Comparison of ENCODE assay signal across 8 mouse cellular contexts in the genomic region with DNA sequence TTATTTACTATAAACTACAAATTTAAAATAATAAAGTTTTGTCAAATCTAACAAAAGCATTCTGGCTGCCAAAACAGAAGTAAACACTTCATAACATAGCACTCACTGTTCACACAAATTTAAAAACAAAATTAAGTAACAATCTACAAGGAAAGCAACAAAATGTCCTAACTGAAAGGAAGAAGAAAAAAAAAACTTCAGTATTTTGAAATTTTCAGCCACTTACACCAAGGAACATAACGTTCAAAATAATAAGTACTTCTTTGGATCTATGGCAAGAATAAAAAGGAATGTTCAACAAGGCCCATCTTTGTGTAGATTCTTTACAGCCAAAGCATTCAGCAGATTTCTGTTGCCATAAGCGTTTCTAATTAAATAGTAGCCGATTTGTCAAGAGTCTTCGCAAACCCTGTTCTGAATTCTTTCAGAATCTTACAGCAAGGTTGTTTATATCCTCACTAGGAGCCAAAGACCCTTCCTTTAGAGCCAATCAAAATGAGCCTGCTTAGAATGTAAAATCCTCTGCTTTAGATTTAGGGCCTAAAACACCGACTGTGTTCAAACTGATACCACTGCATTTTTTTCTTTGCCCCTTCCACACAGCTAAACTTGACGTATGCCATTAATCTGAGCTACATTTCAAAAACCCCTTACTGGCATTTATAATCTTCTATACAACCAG. TPM values are rescaled to one million over a fixed set of nuclear protein-coding genes. Genes with fewer than 3 reads are reported as not detected.
DNase-seq lines count a peak whose midpoint lies in the region; ATAC-seq and TF ChIP-seq lines count a peak whose summit lies in the region.

No protein-coding gene starts in this region.

- H3K4me1 ChIP-seq in heart, embryonic 11.5 days (ENCODE audit: control insufficient read depth, insufficient read depth, low read length) = peaks cover 20% of the 10 kb centered on the region
- H3K4me1 ChIP-seq in G1E (ENCODE audit: insufficient read depth, low read depth, low read length) = peaks cover 48% of the 10 kb centered on the region
- H3K4me1 ChIP-seq in forebrain, postnatal 0 days (ENCODE audit: insufficient read depth) = peaks cover 14% of the 10 kb centered on the region
- H3K4me1 ChIP-seq in liver, postnatal 0 days (ENCODE audit: insufficient read depth) = peaks cover 27% of the 10 kb centered on the region

- no peak for ATAC-seq in heart, embryonic 11.5 days (replicated peaks; ENCODE audit: insufficient number of reproducible peaks, low FRiP score, low TSS enrichment)
- ATAC-seq in G1E (ENCODE audit: extremely low read depth, insufficient number of reproducible peaks, low FRiP score, poor library complexity, severe bottlenecking) = no peak
- no peak for ATAC-seq in forebrain, postnatal 0 days
- ATAC-seq in liver, postnatal 0 days = no peak

- no peak for TF ChIP-seq CTCF in G1E (IDR thresholded peaks at IDR 0.05; ENCODE audit: low read depth, low read length)
- no peak for TF ChIP-seq CTCF in forebrain, postnatal 0 days (IDR thresholded peaks at IDR 0.05; ENCODE audit: low read depth)
- no peak for TF ChIP-seq CTCF in liver, postnatal 0 days (IDR thresholded peaks at IDR 0.05; ENCODE audit: low read depth)

- no peaks in the 10 kb centered on the region for H3K27me3 ChIP-seq in heart, embryonic 11.5 days (ENCODE audit: control insufficient read depth, insufficient read depth, low read length)
- H3K27me3 ChIP-seq in G1E (ENCODE audit: insufficient read depth, low read length) = 0 out of 2 replicates have a peak, but pooled peaks cover 2% of the 10 kb centered on the region
- no peaks in the 10 kb centered on the region for H3K27me3 ChIP-seq in forebrain, postnatal 0 days (ENCODE audit: insufficient read depth, low read length)
- no peaks in the 10 kb centered on the region for H3K27me3 ChIP-seq in liver, postnatal 0 days (ENCODE audit: insufficient read depth, low read length)

- H3K27ac ChIP-seq in heart, embryonic 11.5 days (ENCODE audit: low read depth, low read length) = no peak overlapping the region
- H3K27ac ChIP-seq in forebrain, postnatal 0 days (ENCODE audit: low read depth, low read length) = no peak overlapping the region
- peak overlapping the region; percentile 100 for H3K27ac ChIP-seq in liver, postnatal 0 days (ENCODE audit: low read depth)

- 18% methylated on average over 6 of the region's 6 CpGs for WGBS in heart, embryonic 11.5 days (ENCODE audit: insufficient replicate concordance)
- under 1% methylated on average over 6 of the region's 6 CpGs for WGBS in forebrain, postnatal 0 days
- 9% methylated on average over 6 of the region's 6 CpGs for WGBS in liver, postnatal 0 days (ENCODE audit: insufficient replicate concordance)

- no peak for DNase-seq in heart, postnatal 36 days
- no peak for DNase-seq in G1E (ENCODE audit: low spot score)
- no peak for DNase-seq in forebrain, postnatal 0 days
- DNase-seq in liver, postnatal 0 days = no peak
- no peak for DNase-seq in adrenal gland, postnatal 4 days (ENCODE audit: low spot score in 2 of 2)
- DNase-seq in layer of hippocampus, postnatal 25 days (ENCODE audit: extremely low spot score in 1 of 2, low spot score in 1 of 2) = no peak
- no peak for DNase-seq in gastrocnemius, postnatal 14 days

- H3K9ac ChIP-seq in heart, embryonic 11.5 days (ENCODE audit: low read depth, low read length) = peak overlapping the region; percentile 99
- peak overlapping the region; percentile 95 for H3K9ac ChIP-seq in forebrain, postnatal 0 days
- H3K9ac ChIP-seq in liver, postnatal 0 days (replicated peaks) = peak overlapping the region; percentile 99

- no peak for TF ChIP-seq EP300 in liver, postnatal 0 days (IDR thresholded peaks at IDR 0.05; ENCODE audit: low read depth)

- H3K9me3 ChIP-seq in heart, embryonic 11.5 days (replicated peaks; ENCODE audit: control insufficient read depth, low read length) = no peaks in the 10 kb centered on the region
- no peaks in the 10 kb centered on the region for H3K9me3 ChIP-seq in G1E (replicated peaks)
- no peaks in the 10 kb centered on the region for H3K9me3 ChIP-seq in forebrain, postnatal 0 days (ENCODE audit: low read length)
- no peaks in the 10 kb centered on the region for H3K9me3 ChIP-seq in liver, postnatal 0 days (ENCODE audit: low read length)

- peak overlapping the region; percentile 78 for H3K4me2 ChIP-seq in heart, embryonic 11.5 days
- peak overlapping the region; percentile 76 for H3K4me2 ChIP-seq in forebrain, postnatal 0 days (ENCODE audit: low read depth)
- H3K4me2 ChIP-seq in liver, postnatal 0 days (ENCODE audit: low read depth, low read length) = peak overlapping the region; percentile 91

- intact Hi-C loops in heart, postnatal 36 days (cut with DNase I) = loop anchor here (2.0 to 5.0 kb wide), 4 partner anchors 26 to 297 kb away; no protein-coding TSS in a partner anchor
- intact Hi-C loops in gastrocnemius, postnatal 14 days (cut with DNase I; ENCODE audit: low total_unique reads) = loop anchor here (10.0 kb wide), 1 partner anchor 54 kb away; no protein-coding TSS in a partner anchor

- H3K4me3 ChIP-seq in heart, embryonic 11.5 days (ENCODE audit: low read depth, low read length) = peak overlapping the region; percentile 98
- H3K4me3 ChIP-seq in G1E (ENCODE audit: low read depth, low read length) = peak overlapping the region; percentile 88
- H3K4me3 ChIP-seq in forebrain, postnatal 0 days (ENCODE audit: low read depth, low read length) = peak overlapping the region; percentile 95
- H3K4me3 ChIP-seq in liver, postnatal 0 days (ENCODE audit: low read depth, low read length) = peak overlapping the region; percentile 96

- no peaks in the 10 kb centered on the region for H3K36me3 ChIP-seq in heart, embryonic 11.5 days (ENCODE audit: control insufficient read depth, insufficient read depth, low read length)
- H3K36me3 ChIP-seq in G1E (replicated peaks) = peaks cover 19% of the 10 kb centered on the region
- no peaks in the 10 kb centered on the region for H3K36me3 ChIP-seq in forebrain, postnatal 0 days (ENCODE audit: insufficient read depth)
- H3K36me3 ChIP-seq in liver, postnatal 0 days (replicated peaks; ENCODE audit: insufficient read depth, low read length) = no peaks in the 10 kb centered on the region; the same call in 1 of the 2 replicates

RNA-seq across cellular contexts. Expression of a gene that starts 1.9 kb away (rescaled TPM):
- 8.8 and 12.2 TPM in 2 replicates for polyA plus RNA-seq in heart, embryonic 11.5 days (2014; fragmentation: Nextera tagmentation; extraction: Ambion mirVana)
- 10 to 100 TPM; 43.0 to 48.3 TPM for total RNA-seq in heart, postnatal 36 days (2021)
- total RNA-seq in G1E (2014; fragmentation: Nextera tagmentation) (132 and 142 TPM in 2 replicates), G1E (2017) (60.9 and 66.3 TPM in 2 replicates)
- 81.0 and 105 TPM in 2 replicates for polyA plus RNA-seq in G1E (2012)
- 44.8 and 44.9 TPM in 2 replicates for total RNA-seq in forebrain, postnatal 0 days (2014; rRNA removed)
- 8.1 and 9.3 TPM in 2 replicates for polyA plus RNA-seq in forebrain, postnatal 0 days (2015; fragmentation: Nextera tagmentation; extraction: Ambion mirVana)
- polyA plus RNA-seq in liver, postnatal 0 days (2015; fragmentation: Nextera tagmentation; extraction: Ambion mirVana) = 3.0 and 4.6 TPM in 2 replicates
- 10 to 100 TPM; 57.0 to 62.2 TPM for total RNA-seq in adrenal gland, postnatal 4 days (2021)
- 10 to 100 TPM; 81.4 to 82.4 TPM for total RNA-seq in layer of hippocampus, postnatal 25 days (2021)
- total RNA-seq in gastrocnemius, postnatal 14 days (2021) = 10 to 100 TPM; 33.5 to 36.1 TPM
